Mouse (Mus musculus) lung, embryonic 14.5 days (tissue): ENCODE measurements around the gene Ugt1a9. TPM values are rescaled to one million over a fixed set of nuclear protein-coding genes. Genes with fewer than 3 reads are reported as not detected.
"Not testable (repeated sequence)": the region's sequence is repeated elsewhere in the genome, so short reads cannot be mapped to it uniquely, and the experiment has no call there.

Source experiments
- ATAC-seq: fragments of 200-750 bp; cut with Nextera tagmentation; 2 replicates; pipeline ENCODE4 v1.8.0; 2017; ENCODE audit warnings: mild to moderate bottlenecking, moderate TSS enrichment, moderate library complexity; ENCODE audit not compliant: insufficient read depth
- DNase-seq: peaks from one replicate; pipeline ENCODE4 v3.0.0-alpha.2; 2015
- H3K27ac ChIP-seq: fragments of 300-500 bp; sonication (generic); 2 replicates; pipeline ENCODE4 v1.5.1; 2014; ENCODE audit warnings: low read depth, mild to moderate bottlenecking, moderate library complexity
- H3K27me3 ChIP-seq: fragments of 300-500 bp; sonication (generic); 2 replicates; pipeline ENCODE4 v1.6.1; 2014; ENCODE audit warnings: low read length, control low read depth; ENCODE audit not compliant: insufficient read depth
- H3K36me3 ChIP-seq: fragments of 300-500 bp; sonication (generic); 2 replicates; pipeline ENCODE4 v1.6.1; 2014; ENCODE audit warnings: control low read depth; ENCODE audit not compliant: insufficient read depth
- H3K4me1 ChIP-seq: fragments of 300-500 bp; sonication (generic); 2 replicates; pipeline ENCODE4 v1.6.1; 2014; ENCODE audit warnings: antibody characterized with exemption, control low read depth; ENCODE audit not compliant: insufficient read depth
- H3K4me2 ChIP-seq: fragments of 300-500 bp; sonication (generic); 2 replicates; pipeline ENCODE4 v1.6.1; 2014; ENCODE audit warnings: mild to moderate bottlenecking
- H3K4me3 ChIP-seq: fragments of 300-500 bp; sonication (generic); 2 replicates; pipeline ENCODE4 v1.5.1; 2014; ENCODE audit warnings: low read depth, low read length
- H3K9ac ChIP-seq: fragments of 300-500 bp; sonication (generic); 2 replicates; pipeline ENCODE4 v1.6.1; 2014
- H3K9me3 ChIP-seq: fragments of 300-500 bp; sonication (generic); 2 replicates; pipeline ENCODE4 v1.6.1; 2016; ENCODE audit warnings: low read depth, low read length, control low read depth
- CTCF ChIP-seq: IDR thresholded peaks from 2 replicates; pipeline ENCODE4 v1.5.1; 2016; ENCODE audit warnings: antibody characterized with exemption, low read depth
- WGBS: fragments of 180-500 bp; shearing (Covaris S2); extraction: QIAGEN DNeasy Blood & Tissue Kit; methylation state at CpG from one replicate; pipeline ENCODE4 v1.1.7; 2014; 5-methylcytosine and 5-hydroxymethylcytosine counted together
- polyA plus RNA-seq: library from polyadenylated mRNA; unstranded; fragments of >200 nt; fragmentation: Nextera tagmentation; extraction: Ambion mirVana; gene quantifications from 2 replicates; pipeline ENCODE4 v1.2.1, GENCODE M21; 2014

Ugt1a9 gene
- polyA plus RNA-seq, 1 experiment from 2014 or later: not detected

GRCm38 (mm10) chr1:88120550-88120949 lies 50.0 kb downstream of the Ugt1a9 start:
- not testable (repeated sequence) for H3K27ac ChIP-seq, H3K36me3 ChIP-seq, H3K9me3 ChIP-seq, H3K4me1 ChIP-seq, H3K27me3 ChIP-seq, H3K4me2 ChIP-seq, DNase-seq, H3K9ac ChIP-seq, H3K4me3 ChIP-seq
- peak; percentile 35; the same call in 1 of the 2 replicates for ATAC-seq
- TF ChIP-seq CTCF: peak; percentile 53
- WGBS: 13% methylated on average over 4 of the region's 4 CpGs

DNA sequence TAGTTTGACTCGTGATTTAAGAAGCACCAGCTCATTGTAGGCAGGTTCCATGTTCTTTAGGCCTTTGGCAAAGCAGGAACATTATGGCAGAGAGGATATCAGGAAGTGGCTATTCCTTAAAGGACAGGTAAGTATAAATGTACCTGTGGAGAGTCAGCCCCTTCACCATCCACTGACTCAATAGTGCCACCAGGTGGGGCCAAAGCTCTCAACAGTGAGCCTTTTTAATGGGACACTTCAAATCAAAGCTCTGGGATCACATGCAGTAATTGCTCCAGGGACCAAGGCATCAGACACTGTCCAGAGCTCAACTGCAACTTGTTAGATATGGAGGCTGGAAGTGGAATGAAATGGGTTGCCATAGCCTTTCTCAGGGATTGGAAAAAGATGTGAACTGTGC lies 50.9 kb downstream of the Ugt1a9 start:
- H3K36me3 ChIP-seq, H3K4me1 ChIP-seq, H3K4me2 ChIP-seq, H3K27me3 ChIP-seq, H3K4me3 ChIP-seq, H3K27ac ChIP-seq, ATAC-seq, H3K9ac ChIP-seq, H3K9me3 ChIP-seq: not testable (repeated sequence)
- no CpG with 5 or more reads among the region's 1 CpGs for WGBS
- peak; percentile 27 for DNase-seq
- TF ChIP-seq CTCF: peak; percentile 36

GRCm38 (mm10) chr1:88125827-88126360 lies 55.3 kb downstream of the Ugt1a9 start:
- not testable (repeated sequence) for H3K4me2 ChIP-seq, H3K4me1 ChIP-seq, ATAC-seq, H3K27ac ChIP-seq, H3K9ac ChIP-seq, H3K4me3 ChIP-seq, DNase-seq, H3K36me3 ChIP-seq, H3K27me3 ChIP-seq, H3K9me3 ChIP-seq
- 80% methylated on average over 3 of the region's 4 CpGs for WGBS

- not testable (repeated sequence) for H3K9ac ChIP-seq, H3K4me1 ChIP-seq, H3K4me3 ChIP-seq, DNase-seq, ATAC-seq, H3K27ac ChIP-seq, H3K36me3 ChIP-seq, H3K27me3 ChIP-seq, H3K9me3 ChIP-seq, H3K4me2 ChIP-seq
- 71% methylated on average over 2 of the region's 2 CpGs for WGBS
Observed at GRCm38 (mm10) chr1:88129091-88129490, 58.5 kb downstream of the Ugt1a9 start.

- not testable (repeated sequence) for H3K9me3 ChIP-seq, H3K36me3 ChIP-seq, H3K4me3 ChIP-seq, H3K27me3 ChIP-seq, H3K4me1 ChIP-seq, ATAC-seq, H3K27ac ChIP-seq, DNase-seq, H3K4me2 ChIP-seq, H3K9ac ChIP-seq
- WGBS: 79% methylated on average over 1 of the region's 1 CpGs
Observed at GRCm38 (mm10) chr1:88130223-88130622, 59.6 kb downstream of the Ugt1a9 start.

DNA sequence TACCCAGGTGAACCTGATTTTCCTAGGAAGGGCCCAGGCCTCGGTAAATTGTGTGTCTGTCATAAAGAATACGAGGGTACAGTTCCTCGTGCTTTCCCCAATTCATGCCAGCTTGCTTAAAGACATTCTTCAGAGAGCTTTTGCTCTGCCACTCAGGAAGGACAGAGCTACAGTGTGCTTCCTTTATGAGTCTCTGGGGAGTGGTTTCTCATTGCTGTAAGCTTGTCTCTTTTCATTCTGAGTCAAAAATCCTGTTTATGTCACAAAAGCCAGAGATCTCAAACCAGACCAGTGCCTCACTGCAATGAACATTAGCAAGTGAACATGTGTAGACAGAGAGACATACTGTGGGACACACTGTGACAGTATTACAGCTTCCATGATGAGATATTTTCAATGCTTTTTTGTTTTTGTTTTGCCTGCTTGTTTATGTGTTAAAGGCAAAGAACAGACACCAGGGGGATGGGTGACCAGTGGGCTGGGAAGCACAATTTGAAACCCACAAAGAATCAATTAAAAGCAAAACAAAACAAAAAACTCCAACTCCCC lies 63.4 kb downstream of the Ugt1a9 start:
- WGBS: 60% methylated on average over 3 of the region's 3 CpGs

GRCm38 (mm10) chr1:88134457-88135011 lies 63.9 kb downstream of the Ugt1a9 start, which contains the start of gene Ugt1a6a:
Gene Ugt1a6a, plus strand, starts transcription at chr1:88134809.
- not testable (repeated sequence) for H3K4me2 ChIP-seq

More for the DNA sequence above, 63.4 kb downstream of the Ugt1a9 start:
- Histone ChIP-seq H3K9me3 (no peaks in the 10 kb centered on the region), H3K4me1 (peaks cover 6% of the 10 kb centered on the region), H3K27me3 (no peaks in the 10 kb centered on the region), H3K36me3 (no peaks in the 10 kb centered on the region), H3K4me2 (no peak overlapping the region), H3K27ac (no peak overlapping the region), H3K4me3 (no peak overlapping the region), H3K9ac (no peak overlapping the region)
- ATAC-seq (no peak), DNase-seq (no peak)
- TF ChIP-seq CTCF: no peak

DNA sequence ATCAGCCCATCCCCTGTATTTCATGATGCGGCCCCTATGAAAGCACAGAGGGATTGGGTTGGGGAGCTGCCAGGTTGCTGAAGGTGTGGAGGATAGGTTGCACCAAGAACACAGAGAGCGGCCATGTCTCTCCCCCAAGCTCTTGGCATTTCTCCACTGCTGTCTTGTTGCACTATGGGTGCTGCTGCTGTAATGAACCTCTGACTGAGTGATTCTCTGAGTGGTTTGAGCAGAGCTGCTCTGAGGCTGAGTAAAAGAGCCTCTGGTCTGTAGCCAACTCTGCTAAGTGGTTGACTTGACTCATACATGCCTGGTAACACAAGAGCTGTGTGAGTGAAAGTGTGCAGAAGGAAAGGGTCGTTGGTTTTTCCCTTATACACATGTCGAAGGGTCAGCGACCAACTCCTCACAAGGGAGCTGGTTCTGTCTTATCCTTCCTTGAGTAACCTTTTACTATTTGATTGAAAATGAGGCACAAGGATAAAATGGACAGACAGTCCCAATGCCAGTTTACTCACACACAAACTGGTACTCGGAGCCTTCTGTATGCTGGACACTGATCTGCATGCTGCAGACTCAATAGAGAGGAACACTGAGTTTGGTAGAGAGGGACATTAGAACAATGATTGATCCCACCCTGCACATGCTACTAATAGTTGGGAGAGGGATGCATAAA lies 64.8 kb downstream of the Ugt1a9 start:
- H3K36me3 ChIP-seq, ATAC-seq, H3K9ac ChIP-seq, H3K4me2 ChIP-seq, H3K9me3 ChIP-seq, H3K4me1 ChIP-seq, DNase-seq, H3K27ac ChIP-seq, H3K27me3 ChIP-seq, H3K4me3 ChIP-seq: not testable (repeated sequence)
- 80% methylated on average over 5 of the region's 6 CpGs for WGBS

More at GRCm38 (mm10) chr1:88134457-88135011, 63.9 kb downstream of the Ugt1a9 start, which contains the start of gene Ugt1a6a:
- H3K9me3 ChIP-seq, H3K4me3 ChIP-seq, H3K27ac ChIP-seq, H3K27me3 ChIP-seq, H3K36me3 ChIP-seq, H3K4me1 ChIP-seq, H3K9ac ChIP-seq: not testable (repeated sequence)
- whole genome bisulfite sequencing: 38% methylated on average over 5 of the region's 5 CpGs
- DNase-seq (peak; percentile 14), ATAC-seq (peak; percentile 56; the same call in 1 of the 2 replicates)
